Mouse (Mus musculus): ENCODE measurements around the gene Cenph.
"Not testable (repeated sequence)": the region's sequence is repeated elsewhere in the genome, so short reads cannot be mapped to it uniquely, and the experiment has no call there.

- TF ChIP-seq CTCF, EP300 (IDR thresholded peaks at IDR 0.05; ENCODE audit: low read depth): not testable (repeated sequence)
Observed at GRCm38 (mm10) chr13:100728530-100728929, 47.2 kb downstream of the Cenph start.
